Mouse (Mus musculus): Measurements from ENCODE around the gene Gstcd. TPM values are rescaled to one million over a fixed set of nuclear protein-coding genes. Genes with fewer than 3 reads are reported as not detected.

The Gstcd gene
- polyA plus RNA-seq, 3 experiments from 2014 or later, result 3.0 to 4.6 (median 3.7) TPM

DNA sequence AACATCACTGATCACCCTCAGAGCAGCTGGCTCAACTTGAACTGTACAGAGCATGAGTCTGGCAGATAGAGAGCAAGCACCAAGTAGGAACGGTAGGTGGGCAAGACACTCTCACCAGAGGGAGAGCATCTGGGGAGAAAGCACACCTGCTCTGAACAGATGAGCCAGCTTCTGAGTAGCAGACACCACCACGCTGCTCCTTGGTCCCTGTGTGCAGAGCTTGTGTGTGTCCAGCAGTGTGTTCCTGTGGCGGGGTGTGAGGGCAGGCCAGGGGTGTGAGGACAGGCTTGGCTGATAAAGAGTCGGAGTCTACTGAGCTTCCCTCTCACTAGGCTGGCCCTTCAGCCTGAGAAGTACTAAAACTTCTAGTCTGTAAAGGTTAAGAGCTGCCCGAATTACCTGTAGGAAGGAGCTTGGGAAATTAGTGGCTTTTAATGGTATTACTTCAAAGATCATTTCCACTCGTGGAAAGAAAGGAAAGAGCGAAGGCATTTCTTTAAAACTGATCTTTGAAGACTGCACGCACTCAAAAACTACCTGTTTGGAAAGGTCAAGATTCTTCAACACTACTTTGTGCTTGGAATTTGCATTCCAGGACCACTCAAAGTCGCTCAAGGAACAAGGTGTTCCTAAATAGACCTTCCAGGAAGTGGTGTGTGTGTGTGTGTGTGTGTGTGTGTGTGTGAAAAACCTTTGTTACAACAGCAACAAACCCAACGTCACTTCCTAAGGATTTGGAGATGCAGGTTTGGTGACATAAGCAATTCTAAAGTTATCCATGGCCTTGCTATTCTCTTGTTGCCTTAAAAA is 151.4 kb downstream of the Gstcd start:
- ATAC-seq, result no peak

DNA sequence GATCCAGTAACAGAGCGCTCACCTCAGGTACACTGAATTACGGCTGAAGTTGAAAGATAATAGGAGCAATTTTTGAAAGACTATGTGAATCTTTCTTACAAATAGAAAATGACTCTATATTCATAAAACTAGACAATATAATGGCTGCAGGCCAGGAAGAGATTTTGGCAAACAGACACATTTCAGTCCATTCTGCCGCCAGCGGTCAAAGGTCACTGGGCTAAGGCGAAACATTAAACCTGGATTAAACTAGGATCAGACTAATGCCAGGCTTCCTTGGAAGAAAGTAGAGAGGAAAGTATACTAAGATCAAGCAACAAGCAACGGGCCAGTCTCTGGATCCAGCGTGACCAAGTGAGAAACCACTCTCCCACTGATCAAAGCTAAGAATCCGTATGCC is 152.8 kb downstream of the Gstcd start:
- ATAC-seq, result no peak

DNA sequence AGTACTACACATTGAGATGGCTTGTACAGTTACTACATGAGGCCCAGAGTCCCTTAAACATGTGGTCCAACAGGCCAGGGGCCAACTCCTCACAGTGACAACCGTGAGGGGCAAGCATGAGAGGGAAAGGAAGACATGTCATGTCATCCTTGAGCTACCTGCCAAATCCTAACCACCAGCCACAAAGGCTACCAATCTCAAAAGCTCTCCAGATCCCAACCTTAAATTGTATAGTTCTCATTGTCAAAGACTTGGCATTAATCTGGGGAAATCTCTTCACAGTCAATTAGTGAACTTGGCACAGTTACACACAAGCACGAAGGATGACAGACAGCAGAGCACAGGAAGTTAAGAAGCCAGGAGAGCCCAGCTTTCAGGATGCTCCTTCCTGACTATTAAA is 157.2 kb downstream of the Gstcd start:
- no peak for ATAC-seq

Other genes starting within 250 kb of the Gstcd start
- gene Npnt, start 141.7 kb downstream of the Gstcd start, polyA plus RNA-seq (2017; shearing (Covaris generic)), result 1 to 10 TPM in 2 of 3 experiments, under 1 TPM in 1; 0.86 to 3.0 (median 1.0) TPM
- gene Ints12, start 193 bp downstream of the Gstcd start, polyA plus RNA-seq (2017; shearing (Covaris generic)), result 10 to 100 TPM; 21.8 to 26.9 (median 23.4) TPM
- gene Arhgef38, start 142.9 kb upstream of the Gstcd start, polyA plus RNA-seq (2017; shearing (Covaris generic)), result under 1 TPM in 1 of 3 experiments, not detected in 2; 0.08 TPM
- gene Ppa2, start 218.1 kb upstream of the Gstcd start, polyA plus RNA-seq (2017; shearing (Covaris generic)), result 10 to 100 TPM; 12.6 to 27.0 (median 21.7) TPM

Measured in inflammation-experienced regulatory T-cells, adult 6 months (primary cell).